Mouse (Mus musculus) cerebral cortex, adult 2 months (tissue): Measurements from ENCODE around the gene Synj1.

Experiments used
- WGBS: fragments of 180-500 bp; shearing (Covaris S2); methylation state at CpG from one replicate; pipeline ENCODE4 v1.1.7; 2018; 5-methylcytosine and 5-hydroxymethylcytosine counted together

The Synj1 gene

DNA sequence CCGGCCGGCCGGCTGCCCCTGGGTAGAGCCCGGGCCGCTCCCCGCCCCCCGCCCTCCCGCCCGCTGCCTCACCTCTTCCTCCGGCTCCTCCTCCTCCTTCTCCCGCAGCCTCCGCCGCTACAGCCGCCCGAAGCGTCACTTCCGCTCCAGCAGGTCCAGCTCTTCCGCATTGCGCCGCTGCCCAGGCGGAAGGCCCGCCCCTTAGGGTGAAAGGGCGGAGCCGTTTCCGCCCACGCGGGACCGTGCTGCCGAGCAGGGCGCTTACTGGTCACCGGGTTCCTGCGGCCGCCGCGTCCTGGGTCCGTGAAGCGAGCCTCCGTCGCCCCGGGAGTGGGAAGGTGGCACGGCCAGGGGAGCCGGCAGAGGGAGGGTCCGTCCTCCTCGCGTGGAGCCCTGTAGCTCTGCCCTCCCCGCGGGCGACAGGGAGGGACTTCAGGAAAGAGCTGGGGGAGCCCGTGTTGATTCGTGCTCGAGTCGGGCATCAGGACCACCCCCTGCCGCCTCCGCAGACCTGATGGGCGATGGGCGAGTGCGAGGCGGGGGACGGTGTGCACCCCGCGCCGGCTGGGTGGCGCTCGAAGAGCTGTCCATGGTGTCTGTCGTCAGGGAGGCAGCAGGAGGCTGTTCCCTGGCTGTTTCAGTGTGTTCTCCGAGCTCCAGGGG lies at the start of gene Synj1:
Gene Synj1, minus strand, starts transcription at position 288 of the 663 bp plus-strand sequence.
- WGBS = under 1% methylated on average over 65 of the region's 66 CpGs

DNA sequence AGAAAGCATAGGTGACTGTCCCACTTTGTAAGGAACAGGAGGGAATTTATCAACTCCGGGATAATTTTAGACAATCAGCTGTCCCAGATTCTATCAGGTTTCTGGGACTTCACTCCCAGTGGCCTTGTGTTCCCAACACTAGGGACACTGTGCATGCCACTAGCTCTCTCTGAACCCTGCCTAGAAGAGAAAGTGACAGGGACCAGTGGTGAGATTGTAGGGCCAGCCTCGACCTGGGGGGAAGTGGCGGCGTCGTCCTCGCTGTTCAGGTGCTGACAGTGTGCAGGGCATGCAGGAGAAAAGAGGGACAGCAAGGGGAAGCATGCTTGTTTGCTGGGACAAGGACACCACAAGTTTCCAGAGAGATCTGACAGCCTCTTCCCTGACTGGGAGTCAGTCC lies 46.6 kb upstream of the Synj1 start:
- whole genome bisulfite sequencing = 87% methylated on average over 6 of the region's 6 CpGs

DNA sequence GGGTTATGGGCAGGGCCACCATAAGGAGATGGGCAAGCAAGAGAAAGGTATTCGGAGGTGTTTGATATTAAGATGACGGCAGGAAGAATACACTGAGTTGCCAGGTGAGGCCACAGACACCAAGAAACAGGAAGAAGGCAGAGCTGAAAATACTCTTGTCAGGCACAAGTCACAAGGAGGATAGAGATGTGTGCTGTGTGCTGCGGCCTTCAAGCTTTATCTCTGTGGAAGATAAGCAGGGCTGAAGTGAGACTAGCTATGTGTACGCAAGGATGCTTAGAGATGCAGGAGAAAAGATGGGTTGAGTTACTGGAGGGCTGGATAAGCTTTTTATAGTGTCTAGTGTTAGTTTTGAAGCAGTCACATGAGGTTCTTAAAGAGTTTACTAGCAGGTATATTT lies 46.2 kb upstream of the Synj1 start:
- 84% methylated on average over 4 of the region's 4 CpGs for WGBS

DNA sequence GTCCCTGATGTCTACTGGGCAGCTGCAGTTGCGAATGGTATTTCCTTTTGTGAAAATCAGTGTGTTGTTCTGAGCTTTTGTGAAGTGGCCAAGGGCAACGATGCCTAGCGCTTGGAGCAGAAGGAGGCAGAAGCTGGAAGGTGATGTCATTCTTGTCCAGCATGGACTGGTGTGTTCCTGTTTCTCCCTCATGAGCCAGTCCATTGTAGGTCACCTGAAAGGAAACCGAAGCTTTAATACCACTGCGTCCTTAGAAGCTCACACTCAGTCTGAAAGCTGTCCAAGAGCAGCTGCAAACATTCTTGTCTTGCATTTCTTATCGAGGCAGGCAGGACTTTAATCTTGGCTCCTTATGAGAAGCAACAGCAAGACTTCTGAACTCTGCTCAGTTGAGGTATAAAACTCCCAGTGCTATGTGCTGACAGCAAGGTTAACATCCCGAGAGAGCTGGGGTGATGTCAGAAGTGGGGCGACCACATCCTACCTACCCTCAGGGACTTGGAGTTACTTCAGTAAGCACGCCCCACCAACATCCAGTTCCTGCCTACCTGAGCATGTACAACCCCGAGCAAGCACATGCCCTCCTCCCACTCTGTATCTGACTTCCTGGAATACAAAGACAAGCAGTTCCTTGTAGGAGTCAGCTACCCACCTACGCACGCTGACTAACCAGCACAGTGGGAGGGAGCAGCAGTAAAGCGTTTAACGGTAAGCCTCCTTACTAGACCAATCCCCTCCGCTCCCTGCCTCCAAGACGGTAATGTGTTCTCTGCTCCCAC lies 45.1 kb upstream of the Synj1 start:
- 34% methylated on average over 16 of the region's 16 CpGs for WGBS

DNA sequence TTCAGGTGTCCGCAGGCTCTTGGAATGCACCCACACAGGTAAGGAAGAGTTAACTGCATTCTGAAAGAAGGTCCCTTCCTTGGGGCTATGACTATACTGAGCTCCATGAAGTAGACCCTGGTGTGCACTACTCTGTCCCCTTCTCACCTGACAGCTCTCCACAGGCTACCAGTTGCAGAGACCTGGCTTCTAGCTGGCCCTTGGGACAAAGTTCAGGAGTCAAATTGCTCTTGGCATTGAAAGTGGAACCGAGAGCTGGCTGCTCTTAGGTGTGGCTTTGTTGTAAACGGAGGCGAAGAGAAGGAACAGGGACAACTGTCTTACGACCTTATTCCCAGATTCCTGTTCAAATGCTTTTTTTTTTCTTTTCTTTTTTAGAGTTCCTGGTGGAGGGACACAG lies 44.0 kb upstream of the Synj1 start:
- 93% methylated on average over 5 of the region's 5 CpGs for WGBS

DNA sequence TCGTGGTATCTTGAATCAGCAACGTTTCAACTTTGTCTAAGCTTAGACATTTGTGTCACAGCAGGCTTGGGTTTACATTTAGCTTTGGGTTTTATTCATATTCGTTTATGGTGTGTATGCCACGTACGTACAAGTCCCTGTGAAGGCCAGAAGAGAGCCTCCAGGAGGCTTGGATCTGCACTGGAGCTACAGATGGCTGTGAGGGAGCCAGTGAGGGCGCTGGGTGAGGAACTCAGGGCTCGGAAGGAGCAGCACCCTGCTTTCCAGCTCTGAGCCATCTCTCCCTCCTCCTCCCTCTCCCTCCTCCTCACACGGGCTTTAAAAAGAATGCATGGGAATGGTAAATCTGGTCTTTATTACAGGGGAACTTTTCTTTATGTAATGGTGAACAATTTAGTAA lies 42.5 kb upstream of the Synj1 start:
- WGBS = 36% methylated on average over 8 of the region's 8 CpGs

DNA sequence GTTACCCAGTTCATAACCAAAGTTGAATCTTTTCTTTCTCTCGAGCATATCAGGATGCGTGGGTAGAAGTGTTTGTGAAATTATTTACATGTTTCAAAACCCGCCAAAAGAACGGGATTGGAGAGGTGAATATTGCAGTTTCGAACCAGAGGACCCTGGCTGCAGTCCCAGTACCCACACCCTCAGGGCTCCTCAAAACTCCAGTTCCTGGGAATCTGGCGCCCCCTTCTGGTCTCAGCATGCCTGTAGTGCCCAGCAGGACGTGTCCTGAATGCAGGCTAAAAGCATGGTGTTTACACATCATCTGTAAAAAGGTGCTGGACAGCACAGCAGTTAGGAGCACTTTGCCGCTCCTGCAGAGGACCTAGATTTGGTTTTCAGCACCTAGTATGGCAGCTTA lies 34.4 kb upstream of the Synj1 start:
- WGBS = 56% methylated on average over 8 of the region's 8 CpGs

DNA sequence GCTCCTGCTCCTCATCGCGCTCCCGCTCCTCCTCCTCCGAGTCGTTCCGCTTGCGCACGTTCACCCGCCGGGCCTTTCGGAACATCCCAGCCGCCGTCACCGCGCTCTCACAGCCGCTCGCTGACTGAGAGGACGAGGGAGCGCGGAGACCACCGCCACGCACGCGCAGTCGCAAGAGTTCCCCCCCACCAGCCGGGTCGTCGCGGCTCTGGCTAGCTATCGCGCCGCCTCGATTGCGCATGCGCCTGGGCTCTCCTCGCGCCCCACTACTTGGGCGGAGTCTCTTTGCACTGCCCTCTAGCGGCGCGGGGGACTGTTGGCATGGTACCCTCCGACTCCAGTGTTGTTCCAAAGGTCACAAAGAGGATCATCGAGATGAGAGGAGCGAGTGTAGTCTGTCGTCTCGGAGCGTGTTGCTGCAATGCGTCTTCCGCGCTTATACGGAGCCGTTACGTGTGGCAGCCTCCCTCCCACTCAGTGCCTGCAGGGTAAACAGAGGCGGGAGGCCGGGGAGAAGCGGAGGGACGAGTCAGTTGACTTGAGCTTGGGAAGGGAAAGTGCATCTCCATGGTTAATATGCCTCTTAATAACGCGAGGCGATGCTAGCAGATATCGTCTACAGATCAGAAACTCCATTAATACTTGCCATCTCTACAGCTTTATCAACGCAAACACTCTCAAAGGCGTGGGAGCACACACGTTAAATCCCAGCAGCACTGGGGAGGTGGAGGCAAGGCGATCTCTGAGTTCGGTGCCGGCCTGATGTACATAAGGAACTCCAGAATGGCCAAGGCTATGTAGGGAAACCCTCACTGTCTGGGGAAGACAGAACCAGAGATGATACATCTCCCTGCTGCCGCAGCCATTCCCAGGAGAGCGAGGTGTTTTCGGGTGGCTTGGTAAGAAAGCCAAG lies 33.4 kb upstream of the Synj1 start, which contains the start of gene Paxbp1:
Gene Paxbp1, minus strand, starts transcription at position 274 of the 913 bp plus-strand sequence.
- 1% methylated on average over 70 of the region's 70 CpGs for WGBS

DNA sequence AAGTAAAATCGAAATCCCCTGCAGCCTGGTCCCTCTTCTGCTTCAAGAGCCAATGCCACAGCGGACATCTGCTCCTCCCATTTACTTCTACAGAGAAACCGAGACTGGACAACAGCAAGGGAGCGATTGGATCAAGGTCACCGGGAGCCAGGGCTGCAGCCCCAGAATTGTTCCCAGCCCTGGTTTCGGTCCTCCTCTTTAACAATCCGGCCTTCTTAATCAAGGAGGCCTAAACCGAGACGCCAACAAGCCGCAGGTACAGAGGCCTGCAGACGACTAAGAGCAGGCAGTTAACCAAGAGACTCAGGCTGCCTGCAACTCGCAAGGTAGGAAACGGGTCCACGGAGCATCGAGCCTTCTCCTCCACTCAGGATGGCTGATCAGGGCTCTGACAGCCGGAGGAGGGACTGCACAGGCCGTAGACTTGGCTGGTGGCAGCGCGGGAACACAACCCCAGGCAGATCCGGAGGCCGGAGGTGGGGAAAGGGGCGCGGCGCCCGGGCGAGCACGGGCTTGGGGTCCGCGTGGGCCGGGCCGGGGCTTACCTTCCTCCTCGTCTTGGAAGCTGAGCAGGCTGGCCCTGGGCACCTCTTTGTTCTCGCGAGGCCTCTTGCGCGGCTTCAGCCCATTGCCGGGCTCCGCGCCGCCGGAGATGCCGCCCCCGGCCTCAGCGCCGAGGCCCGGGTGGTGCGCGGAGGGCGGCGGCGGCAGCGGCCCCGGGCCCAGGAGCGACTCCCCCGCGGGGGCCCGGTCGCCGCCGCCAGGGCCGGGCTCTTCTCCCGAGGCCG lies 32.5 kb upstream of the Synj1 start:
- under 1% methylated on average over 63 of the region's 63 CpGs for WGBS

DNA sequence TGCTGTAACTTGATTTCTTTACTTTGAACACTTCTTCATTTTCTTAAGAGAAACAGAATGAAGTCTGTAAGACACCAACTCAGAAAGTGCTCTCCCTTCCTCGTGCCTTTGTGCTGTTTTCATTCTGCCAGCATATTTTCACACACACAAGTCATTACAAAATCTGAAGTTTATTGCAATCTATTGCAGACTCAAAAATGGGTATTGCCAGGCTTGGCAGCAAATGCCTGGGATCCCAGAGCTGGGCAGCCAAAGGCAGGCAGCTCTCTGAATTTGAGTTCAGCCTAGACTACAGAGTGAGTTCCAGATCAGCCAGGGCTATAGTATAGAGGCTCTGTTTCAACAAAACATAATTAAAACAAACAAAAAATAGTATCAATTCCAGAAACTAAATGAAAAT lies 31.5 kb upstream of the Synj1 start:
- 9% methylated on average over 1 of the region's 1 CpGs for WGBS

DNA sequence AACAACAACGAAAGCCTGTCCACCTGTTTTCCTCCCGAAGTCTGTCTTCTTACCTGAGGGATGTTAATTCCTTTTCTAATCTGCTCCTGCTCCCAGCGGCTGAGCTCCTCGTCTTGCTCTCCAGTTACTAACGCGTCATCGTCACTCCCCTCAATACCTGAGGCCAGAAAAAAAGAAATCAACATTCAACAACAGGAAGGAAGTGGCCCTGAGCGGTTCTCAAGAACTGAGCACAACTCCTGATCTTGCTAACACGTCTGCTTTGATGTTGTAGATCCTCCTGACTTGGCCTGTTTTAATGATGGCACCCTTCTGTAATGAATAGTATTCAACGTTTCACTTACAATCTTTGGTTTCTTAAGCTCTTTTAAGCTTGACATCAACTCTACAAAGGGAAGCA lies 24.8 kb upstream of the Synj1 start:
- WGBS = 87% methylated on average over 10 of the region's 10 CpGs

DNA sequence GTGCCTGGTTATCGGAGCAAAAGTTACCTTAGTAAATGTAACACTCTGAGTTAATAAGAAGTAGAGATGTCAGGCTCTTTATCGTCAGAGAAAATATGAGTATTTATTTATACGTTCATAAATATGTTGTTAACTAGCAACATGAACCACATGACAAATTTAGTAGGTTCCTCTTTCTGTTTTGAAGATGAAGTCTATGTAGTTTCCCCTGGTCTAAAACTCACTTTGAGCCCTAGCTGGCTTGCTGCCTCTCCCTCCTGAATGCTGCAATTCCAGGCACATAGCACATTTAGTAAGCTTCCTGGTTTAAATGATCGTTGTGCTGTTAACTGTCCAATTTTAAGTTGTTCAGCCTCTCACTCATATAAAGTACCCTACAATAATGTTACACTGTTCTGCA lies 19.6 kb upstream of the Synj1 start:
- 81% methylated on average over 4 of the region's 4 CpGs for WGBS

DNA sequence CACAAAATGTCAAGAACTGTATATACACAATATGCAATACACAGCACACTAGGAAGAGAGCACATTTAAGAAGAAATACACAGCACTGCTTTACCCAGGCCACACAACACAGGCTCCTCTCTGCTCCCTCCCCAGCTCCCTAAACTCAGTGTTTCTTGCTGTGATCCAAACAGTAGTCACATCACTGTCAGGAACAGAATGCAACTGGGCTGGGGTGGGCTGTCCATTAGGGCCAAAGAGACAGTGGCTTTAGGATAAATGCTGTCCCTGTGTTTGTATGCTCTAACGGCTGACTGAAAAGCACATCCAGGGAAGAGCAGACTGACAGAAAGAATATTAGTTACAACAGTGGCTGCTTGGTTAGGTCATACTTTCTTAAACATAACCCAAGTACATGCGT lies 18.8 kb upstream of the Synj1 start:
- 85% methylated on average over 2 of the region's 2 CpGs for WGBS

DNA sequence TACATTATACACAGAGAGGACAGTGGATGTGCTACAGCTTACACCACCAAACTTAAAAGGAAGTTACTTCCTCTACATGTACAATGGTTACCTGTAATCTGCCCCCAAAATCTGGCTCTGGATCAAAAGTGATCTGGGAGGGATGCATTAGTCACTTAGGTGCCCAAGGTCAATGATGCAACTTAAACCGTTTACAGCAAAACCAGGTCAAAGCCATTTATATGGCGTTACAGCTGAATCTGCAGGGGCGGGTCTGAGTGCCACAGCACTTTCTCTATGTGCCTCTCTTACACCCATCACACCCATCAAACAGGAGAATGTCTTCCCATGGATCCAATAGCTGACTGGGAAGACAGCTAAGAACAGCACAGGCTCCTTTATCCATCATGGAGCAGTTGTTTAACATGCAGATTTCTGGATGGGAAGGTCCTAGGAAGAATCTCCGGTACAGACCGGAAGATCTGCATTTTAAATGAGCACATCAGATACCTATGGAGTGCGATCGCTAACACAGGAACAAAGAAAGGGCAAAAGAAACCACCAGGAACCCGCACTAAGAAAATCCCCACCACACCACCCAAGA lies 18.1 kb upstream of the Synj1 start:
- 80% methylated on average over 8 of the region's 8 CpGs for WGBS

DNA sequence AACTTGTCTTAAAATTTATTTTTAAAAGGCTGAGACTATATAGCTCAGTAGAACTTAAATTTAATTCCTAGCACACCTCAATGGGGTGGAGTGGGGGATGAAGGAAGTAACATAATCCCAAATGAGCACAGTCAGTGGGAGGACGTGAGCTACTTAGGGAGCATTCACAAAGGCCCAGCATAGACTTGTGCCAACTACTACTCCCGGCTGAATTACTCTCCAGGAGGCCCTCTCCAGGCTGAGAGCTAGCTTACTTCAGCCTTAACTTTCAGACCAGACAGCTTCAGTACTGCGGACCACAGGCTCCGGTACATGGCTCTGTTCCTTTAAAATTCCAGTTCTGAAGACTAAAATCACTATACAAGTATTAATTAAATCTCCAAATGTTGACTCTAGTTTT lies 15.2 kb upstream of the Synj1 start:
- WGBS = 51% methylated on average over 4 of the region's 4 CpGs

DNA sequence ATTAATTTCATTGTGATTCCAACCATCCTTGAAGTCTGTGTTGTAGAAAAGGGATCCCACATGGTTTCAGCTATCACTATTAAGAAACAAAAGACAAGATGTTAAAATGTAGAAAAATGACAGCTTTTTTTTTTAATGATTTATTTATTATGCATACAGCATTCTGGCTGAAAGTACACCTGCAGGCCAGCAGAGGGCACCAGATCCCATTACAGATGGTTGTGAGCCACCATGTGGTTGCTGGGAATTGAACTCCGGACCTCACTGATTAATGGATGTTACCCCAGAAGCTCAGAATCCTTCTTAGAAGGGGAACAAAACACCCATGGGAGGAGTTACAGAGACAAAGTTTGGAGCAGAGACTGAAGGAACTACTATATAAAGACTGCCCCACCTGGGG lies 12.3 kb upstream of the Synj1 start:
- 81% methylated on average over 1 of the region's 1 CpGs for WGBS

DNA sequence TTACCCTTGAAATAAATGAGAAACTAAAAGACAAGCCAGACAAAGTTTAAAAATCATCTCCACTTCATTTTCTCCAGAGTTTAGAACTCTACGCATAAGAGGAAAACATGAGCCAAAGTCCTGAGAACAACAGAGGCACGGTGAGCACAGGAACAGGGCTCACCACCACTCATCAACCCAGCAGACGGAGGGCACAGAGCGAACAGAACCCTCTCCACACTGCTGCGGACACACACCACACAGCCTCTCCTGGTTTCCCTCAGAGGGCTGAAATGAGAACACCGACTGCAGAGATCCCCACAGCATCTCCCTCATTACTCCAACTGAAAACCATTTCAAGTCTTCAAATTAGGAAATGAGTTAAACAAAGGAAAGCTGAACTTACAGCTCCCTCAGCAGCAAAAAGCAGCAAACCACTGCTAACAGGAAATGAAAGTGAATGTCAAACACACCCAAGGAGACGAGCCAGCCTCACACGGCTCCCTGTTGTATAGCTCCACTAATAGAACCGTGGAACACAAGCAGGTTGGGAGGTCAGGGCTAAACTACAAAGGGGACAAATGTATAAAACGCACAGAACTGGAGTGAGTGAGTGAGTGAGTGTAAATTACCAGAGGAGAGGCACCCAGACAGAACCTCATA lies 9.9 kb upstream of the Synj1 start:
- 83% methylated on average over 10 of the region's 10 CpGs for WGBS

DNA sequence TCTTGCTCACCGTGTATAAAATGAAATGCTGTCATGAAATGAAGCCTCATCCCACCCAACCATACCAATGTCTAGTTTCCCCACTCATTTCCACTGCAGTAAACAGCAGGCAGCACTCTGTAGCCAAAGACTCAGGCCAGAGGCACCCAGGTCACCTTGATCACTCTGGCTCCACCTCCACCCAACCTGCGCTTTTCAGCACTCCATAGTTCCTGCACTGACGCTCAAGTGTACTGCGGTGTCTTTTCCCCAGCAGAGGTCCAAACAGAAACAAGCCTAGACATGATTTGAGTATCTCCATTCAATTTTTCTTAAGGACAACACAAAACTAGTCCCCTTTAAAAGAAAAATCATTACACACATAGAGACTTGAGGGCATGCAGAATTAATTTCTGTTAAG lies 8.4 kb upstream of the Synj1 start:
- WGBS = 91% methylated on average over 4 of the region's 4 CpGs

DNA sequence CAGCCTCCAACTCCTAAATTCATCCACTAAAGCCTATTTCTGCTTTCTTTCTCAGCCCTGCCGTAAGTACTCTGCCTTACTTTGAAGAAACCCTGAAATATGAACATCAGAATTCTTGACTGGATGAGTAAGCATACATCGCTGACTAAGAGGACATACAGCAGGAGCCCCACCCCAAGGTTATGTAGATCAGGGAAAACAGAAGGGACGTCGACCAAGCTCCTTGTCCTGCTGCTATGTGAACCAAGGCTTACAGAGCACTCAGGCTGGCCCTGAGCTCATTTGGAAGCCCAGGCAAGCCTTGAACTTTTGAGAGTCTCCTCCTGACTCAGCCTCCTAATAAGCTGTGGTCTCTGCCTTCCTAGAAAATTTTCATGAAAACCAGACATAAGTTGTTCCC lies 4.7 kb upstream of the Synj1 start:
- 71% methylated on average over 4 of the region's 4 CpGs for WGBS

DNA sequence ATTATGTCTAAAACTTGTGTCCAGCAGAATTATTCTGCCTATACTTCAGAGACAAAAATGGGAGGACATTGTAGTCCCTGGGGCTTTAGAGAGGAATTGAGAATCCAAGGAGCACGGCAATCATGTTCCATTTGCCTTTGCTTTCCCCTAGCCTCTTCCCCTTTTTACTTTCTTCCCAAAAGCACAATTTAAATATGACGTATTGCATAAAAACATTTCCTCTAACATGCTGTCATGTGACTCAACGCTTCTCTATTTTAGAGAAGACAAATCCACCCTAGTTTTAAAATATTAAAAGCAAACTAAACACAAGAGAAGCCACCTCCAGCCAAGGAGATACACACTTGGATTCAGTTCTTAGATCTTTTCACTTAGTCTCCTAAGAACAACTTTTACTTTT lies 739 bp upstream of the Synj1 start:
- 6% methylated on average over 3 of the region's 3 CpGs for WGBS

DNA sequence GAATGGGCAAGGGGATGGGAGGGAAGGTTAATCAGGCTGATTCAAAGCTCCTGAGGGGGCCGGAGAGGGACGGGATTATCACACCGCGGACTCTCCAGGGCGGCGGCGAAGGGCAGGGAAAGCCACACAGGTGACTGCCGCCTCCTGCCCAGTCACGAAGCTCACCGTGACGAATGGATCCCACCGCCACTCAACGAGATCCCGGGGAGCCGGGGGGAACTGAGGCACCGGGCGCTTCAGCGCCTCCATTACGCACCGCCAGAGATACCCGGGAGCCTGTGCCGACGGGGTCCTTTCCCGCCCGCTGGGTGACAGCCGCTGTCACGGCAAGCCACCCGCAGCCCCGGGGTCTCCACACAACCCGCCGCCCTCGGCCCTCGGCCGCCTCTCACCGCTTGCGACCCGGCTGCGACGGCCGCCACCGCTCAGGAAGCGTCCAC lies 507 bp downstream of the Synj1 start:
- under 1% methylated on average over 42 of the region's 42 CpGs for WGBS
